Mouse (Mus musculus) layer of hippocampus, adult 18-20 months (tissue): ENCODE results near the gene Vmn2r69. TPM values are rescaled to one million over a fixed set of nuclear protein-coding genes. Genes with fewer than 3 reads are reported as not detected.

Source experiments
- DNase-seq, 2 experiments: peaks; one replicate each; pipeline ENCODE4 v3.0.0; 2022; ENCODE audit warnings: low spot score in 2 of 2
- long read RNA-seq: library from polyadenylated mRNA; stranded (forward); transcript quantifications from one replicate; pipeline ENCODE4 v2.0.0, GENCODE M21; 2021
- total RNA-seq, 2 experiments: library from RNA; stranded (reverse); gene quantifications; 2 replicates each; pipeline ENCODE4 v1.2.3; 2021

Vmn2r69 gene
- not detected for total RNA-seq
- long read RNA-seq: 0 reads

- DNase-seq: no peak
These were observed at the start of gene Vmn2r69 for GRCm38 (mm10) chr7:85415820-85416219. Gene Vmn2r69, minus strand, starts transcription at chr7:85415920.

Other genes starting within 250 kb of the Vmn2r69 start
- gene Vmn2r68, start 178.1 kb downstream of the Vmn2r69 start, total RNA-seq: not detected
- not detected for gene Vmn2r71, start 147.2 kb upstream of the Vmn2r69 start, total RNA-seq
- not detected for gene Vmn2r70, start 153.3 kb upstream of the Vmn2r69 start, total RNA-seq